Mouse (Mus musculus) inflammation-experienced regulatory T-cells, adult 6 months (primary cell): ENCODE results near the gene Nkx2-3. TPM values are rescaled to one million over a fixed set of nuclear protein-coding genes. Genes with fewer than 3 reads are reported as not detected.

Experiments used
- ATAC-seq: one replicate; pipeline ENCODE4 v1.8.0; 2017
- polyA plus RNA-seq, 3 experiments: library from polyadenylated mRNA; unstranded; fragments of 100-300 nt; shearing (Covaris generic); gene quantifications; one replicate each; pipeline ENCODE4 v1.2.1; 2017

Nkx2-3 gene
- polyA plus RNA-seq, 3 experiments from 2014 or later: not detected

DNA sequence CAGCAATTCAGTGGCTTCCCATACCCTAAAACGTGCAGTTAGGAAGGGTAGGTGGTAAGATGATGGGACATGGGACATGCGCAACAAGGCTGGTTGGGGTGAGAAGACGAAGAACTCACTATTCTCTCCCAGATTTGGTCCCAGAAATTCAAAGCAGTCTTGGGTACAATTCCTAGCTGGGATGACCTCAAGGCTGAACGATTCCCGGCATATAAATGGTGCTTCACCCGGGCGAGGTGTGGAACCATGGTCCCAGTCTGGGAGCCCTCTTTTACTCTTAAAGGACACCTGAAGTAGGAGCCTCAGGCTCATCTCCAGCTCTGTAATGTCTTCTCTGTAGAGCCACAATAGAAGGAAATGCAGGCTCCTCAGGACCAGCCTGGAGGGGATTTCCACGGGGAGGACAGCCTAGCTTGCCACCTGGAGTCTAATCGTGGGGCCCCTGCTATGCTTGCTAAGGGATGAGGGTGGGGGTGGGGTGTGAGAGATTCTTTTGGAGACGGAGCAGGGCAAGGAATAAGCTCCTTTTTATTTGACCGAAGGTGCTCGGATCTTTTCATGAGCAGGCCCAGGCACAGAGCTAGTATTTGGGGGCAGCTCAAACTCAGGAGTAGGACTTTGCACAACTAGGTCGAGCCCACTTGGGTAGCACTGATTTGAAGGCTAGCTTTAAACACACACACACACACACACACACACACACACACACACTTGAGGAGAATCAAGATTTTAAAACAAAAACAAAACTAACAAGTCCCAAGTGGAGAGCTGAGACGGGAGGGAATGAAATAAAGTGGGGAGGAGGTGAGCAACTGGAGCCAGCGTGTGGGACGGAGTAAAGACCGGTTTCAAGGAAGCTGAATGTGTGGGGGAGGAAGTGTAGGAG is 6.2 kb upstream of the Nkx2-3 start:
- ATAC-seq: no peak

DNA sequence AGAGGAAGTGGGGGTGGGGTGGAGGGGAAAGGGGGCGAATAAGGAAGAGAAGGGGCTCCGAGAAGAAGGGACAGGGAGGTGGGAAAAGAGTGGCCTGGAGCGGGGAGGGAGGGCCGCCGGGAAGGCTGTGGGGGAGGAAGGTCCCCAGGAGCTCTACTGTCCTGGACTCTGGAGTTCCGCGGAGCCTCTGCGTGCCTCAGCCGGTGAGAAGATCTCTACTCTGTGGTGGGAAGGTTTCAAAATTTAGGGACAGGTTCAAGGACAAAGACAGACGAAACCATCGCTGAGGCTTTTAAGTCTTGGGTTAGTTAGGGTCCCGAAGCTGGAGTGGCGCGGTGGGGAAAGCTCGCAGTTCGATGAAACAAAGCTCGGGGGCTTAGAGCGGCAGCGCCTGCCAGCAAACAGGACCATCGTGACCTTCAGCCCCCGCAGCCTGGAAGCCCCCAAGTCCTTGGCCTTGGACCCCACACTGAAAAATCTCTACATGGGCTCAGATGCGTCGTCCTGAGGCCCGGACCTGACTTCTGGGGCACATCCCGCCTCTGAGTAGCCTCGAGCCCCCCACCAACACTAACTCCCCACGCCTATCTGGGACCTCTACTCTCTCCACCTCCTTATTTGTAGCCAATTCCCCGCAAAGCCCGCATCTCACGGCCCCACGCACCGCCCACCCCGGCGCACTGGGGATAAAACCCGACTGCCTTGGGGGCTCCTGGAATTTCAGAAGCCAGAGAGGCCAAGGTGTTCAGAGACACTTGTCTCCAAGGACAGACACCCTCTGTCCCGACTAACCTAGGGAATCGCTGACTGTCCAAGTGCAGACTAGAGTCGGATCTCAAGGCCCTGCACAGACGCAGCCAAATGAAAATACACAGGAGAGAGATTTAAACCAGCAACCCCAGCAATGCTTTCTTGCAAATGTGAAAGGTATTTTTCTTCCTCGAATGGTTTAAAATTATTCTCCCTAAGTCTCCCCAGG is 5.3 kb upstream of the Nkx2-3 start:
- no peak for ATAC-seq

DNA sequence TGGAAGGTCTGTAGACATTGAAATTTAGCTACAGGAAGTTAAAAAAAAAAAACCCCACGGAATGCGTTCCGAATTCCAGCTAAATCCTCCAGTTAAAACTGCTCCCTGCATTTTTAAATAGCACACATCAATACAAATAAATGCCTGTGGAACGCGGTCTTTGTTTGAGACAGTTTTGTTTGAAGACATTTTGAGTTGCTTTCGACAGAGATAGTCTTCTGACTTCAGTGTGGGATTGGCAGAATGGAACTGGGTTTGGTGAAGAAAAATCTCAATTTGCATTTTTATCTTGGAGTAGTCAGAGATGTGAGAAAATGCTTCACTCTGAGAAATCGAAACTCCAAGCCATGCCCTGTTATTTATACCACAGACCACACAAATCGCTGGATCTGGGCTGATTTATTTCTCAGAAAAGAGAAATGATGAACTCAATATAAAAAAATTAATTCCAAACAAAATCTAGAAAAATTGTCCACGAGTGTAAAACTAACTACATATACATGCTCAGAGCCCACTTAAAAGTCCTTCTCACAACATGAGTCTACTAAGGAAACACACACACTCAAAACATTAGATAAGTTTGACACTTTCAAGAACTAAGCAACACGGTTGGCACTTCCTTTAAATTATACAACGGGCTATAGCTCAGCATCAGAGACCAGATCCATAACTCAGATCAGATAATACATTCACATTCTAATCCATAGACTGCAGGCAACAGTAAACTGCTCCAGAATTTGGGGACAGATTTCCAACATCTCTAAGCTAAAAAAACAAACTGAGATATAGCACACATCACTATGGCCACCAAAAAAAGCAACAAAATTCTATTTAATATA is 4.1 kb upstream of the Nkx2-3 start:
- ATAC-seq: no peak

DNA sequence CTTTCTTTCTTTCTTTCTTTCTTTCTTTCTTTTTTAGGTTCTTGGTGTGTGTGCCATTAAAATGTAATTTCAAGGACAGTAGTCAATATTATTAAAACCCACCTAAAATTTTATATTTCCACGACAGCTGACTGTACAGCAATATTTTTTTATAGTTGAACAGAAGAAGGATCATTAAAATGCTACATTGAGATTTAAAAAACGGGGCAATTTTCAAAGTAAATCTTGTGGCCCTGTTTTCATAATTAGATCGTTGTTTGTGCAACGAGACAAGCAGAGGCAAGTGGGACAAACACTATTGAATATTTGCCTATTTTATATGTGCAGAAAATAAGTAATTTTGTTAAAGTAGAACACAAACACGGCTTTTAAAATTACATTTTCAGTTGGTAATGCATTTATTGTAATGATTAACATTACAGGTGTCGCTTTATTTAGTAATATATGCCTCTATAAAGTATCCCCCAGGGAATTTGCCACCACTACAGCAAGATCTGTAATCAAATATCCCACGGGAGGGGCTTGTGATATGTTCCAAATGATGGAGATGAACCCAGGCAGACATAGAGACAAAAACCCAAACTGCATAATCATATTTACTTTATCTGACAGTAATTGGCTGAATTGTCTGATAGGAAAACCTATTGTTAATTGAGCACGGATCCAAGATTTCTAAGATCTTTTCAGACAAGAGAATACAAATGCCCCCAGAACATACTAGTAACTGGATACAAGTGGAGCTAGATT is 3.2 kb upstream of the Nkx2-3 start:
- ATAC-seq: no peak

DNA sequence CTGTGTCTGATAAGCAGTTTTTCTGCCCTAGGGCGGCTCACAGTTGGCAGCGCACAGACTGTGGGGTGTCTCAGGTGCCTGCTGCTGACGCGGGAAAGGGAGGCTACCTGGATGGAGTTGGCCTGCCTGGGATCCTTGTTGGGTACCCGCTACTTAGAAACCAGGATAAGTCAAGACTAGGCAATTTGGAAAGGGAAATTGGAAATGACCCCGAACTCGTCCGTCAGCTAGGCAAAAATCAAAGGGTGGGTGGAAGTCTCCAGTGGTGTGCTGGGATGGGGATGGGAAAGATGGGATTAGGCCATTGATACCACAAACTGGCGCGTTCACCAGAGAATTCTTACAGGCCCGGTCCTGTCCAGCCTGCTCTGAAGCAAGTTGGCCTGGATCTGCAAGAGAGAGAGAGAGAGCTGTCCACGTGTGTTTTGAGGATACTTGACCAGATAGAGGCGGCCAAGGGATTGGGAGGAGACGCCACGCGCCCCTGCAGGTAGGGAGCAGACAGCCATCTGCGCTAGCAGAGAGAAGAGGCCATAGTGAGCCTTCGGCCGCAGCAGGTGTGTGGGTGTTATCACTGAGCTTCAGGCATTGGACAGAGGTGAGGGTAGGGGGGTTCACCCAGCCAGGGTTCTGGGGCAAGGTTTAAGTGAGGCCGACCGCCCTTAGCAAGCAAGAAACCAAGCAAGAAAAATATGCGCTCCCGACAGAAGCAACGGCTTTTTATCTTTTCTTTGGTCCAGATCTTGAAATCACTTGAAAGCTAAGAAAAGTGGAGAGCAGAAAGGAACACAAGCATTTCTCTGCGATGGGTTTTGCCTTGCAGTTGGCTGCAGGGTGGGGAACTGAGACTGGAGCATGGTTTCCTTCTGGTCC is 2.4 kb upstream of the Nkx2-3 start:
- ATAC-seq: no peak

DNA sequence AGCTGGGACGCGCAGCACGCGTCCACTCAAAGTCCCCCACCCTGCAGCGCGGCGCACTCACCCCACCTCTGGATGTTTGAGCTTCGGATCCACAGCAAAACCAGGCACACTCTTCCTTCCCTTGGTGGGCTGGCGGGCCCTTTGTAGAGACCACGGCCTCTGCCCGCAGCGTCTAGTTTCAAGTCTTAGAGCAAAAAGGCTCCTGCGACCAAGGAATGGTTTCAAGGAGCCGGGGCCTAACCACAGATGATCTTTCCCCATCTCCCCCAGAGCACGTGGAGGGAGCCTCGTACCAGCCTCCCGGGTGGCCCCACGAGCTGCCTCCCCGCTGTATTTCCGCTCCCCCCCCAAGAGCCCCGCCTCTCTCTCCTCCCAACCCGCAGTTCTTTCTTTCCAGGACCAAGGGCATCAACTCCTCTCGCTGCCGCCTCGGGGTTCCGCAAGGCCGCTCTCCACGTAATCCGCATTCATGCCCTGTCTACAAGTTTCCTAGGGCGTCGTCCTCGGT is 1.7 kb upstream of the Nkx2-3 start:
- no peak for ATAC-seq

DNA sequence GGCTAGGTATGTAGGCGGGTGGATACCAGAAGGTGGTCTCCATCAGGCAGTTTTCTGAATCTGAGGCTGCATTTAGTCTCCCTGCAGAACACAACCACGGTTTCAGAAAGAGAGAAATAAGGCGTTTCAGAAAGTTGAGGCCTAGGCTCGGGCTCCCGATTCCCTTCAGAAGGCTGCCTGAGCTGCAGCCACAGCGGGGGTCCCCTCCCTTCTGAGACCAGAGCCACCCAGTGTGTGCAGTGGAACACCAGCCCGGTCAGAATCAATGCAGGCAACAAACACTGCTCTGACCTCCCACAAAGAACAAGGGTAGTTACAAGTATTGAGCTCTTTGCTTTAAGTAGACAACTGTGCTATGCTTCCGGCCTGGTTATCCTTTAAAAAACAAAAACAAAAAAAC is 1.0 kb upstream of the Nkx2-3 start:
- no peak for ATAC-seq

DNA sequence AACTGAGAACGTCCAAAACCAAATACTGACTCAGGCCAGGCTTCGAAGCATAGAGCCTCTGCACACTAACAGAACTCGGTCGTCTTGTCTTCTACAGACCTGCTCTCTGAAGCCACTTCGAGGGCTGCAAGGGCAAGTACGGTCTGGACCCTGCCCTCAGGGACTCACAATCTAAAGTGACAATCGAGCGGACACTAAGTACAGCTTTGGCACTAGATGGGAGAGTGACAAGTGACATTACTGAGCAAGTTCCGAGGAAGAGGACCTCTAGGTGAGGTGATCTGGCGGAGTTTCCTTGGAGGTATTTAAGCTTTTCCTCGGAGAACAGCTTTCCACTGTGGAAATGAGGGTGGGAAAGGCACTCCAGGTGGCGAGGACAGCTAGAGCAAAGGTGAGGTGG is 564 bp upstream of the Nkx2-3 start:
- ATAC-seq: no peak

DNA sequence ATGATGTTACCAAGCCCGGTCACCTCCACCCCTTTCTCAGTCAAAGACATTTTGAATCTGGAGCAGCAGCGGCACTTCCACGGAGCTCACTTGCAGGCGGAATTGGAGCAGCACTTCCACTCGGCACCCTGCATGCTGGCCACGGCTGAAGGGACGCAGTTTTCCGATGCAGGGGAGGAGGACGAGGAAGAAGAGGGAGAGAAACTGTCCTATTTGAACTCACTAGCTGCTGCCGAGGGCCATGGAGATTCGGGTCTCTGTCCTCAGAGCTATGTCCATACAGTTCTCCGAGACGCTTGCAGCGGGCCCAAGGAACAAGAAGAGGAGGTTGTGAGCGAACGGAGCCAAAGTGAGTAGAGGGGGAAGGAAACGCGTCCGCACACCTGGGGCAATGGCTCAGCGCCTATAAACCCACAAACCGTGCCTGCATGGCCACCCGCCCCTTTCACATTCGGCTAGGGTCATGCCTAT is 411 bp downstream of the Nkx2-3 start:
- ATAC-seq: no peak

DNA sequence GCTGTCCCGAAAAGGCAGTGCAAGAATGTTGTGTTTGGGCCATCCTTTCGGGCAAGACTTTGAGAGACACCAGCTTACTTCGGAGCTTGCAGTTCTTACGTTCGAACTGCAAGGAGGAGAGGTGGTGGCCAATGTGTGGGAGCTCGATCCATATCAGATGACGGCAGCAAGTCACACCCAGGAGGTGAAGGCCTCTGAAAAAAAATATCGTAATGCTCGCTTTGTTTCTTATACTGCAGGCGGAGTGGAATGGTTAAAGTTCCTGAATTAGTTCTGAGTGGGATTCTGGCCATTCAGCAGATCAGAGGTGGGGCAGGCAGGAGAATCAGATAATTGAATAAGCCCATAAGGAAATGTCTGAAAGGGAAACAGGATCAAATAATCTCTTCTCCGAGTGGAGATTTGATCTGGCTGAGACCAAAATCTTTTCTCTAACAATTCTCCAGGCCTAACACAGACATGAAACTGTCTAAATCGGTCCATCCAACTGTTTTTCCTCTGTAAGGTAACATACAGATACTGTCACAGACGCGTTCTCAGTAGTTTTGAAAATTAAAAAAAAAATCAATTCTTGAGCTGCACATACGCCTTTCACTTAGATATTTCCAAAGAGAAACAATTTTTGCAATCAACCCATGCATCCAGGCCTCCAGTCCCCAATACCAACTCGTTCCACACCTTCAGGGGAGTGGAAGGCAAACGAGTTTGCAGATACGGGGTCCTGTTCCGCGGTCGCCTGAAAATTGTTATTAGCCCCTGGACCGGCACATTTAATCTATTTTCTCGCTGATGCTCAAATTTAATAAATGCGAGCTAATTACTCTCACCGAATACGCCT is 1.4 kb downstream of the Nkx2-3 start:
- ATAC-seq: no peak

DNA sequence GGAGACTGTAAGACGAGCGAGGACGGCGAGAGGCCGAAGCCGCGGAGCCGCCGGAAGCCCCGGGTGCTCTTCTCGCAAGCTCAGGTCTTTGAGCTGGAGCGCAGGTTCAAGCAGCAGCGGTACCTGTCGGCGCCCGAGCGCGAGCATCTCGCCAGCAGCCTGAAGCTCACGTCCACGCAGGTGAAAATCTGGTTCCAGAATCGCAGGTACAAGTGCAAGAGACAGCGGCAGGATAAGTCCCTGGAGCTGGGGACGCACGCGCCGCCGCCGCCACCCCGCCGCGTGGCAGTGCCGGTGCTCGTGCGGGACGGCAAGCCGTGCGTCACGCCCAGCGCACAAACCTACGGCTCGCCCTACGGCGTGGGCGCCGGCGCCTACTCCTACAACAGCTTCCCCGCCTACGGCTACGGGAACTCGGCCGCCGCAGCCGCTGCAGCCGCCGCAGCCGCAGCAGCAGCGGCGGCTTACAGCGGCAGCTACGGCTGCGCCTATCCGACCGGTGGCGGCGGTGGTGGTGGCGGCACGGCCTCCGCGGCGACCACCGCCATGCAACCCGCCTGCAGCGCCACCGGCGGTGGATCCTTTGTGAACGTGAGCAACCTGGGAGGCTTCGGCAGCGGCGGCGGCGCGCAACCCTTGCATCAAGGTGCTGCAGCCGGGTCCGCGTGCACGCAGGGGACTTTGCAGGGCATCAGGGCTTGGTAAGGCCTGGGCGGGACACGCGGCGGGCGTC is 2.4 kb downstream of the Nkx2-3 start:
- no peak for ATAC-seq

DNA sequence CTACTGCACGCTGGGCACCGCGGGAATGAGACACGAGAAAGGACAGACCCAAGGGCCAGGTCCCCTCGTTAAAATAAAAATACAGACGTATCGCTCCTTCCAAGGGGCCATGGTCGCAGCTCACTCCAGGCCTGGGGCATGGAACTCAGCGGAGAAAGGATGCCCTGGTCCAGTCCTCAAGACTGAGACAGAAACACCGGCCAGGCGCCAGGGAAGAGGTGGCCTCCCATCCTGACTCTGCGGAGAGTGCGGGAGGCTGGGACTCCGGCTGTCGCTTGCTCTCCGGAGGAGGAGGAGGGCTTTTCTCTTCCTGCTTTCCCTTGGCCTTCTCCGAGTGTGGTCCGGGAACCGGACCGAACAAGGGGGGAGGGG is 2.9 kb downstream of the Nkx2-3 start:
- no peak for ATAC-seq

DNA sequence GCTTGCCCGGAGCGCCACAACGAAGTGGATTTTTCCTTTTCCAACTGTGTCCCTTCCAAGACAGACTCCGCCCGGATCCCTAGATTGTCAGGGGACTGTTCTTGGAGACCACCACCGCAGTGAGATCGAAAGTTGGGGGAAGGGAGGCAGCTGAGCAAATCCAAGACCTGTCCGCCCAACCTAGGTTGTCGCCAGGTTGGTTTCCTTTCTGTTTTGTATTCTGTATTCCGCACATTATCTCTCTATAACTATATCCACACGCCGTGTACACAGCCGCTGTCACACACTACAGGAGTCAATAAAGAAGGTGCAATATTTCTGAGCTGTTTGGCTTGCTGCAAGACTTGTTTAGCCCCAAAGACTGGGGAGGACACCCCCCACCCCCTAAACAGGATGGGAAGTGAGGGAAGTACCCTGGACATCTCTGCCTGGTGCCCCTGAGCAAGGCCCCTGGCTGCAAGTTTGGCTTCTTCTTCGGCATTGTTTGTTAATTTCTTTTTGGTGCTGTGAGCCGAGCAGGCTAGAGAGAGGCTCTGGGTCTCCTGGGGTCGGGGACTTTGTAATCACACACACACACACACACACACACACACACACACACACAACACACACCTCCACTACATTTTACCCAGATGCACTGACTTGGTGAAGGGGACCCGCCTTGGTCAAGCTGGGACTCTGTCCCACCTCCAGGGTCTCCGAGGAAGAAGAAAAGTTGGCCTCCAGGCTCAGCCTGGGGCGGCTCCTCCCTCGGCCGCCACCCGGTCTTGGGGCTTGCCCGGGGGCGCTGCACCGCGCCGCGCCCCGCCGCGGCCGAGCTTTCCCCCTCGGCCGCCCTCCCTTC is 3.7 kb downstream of the Nkx2-3 start:
- ATAC-seq: no peak

DNA sequence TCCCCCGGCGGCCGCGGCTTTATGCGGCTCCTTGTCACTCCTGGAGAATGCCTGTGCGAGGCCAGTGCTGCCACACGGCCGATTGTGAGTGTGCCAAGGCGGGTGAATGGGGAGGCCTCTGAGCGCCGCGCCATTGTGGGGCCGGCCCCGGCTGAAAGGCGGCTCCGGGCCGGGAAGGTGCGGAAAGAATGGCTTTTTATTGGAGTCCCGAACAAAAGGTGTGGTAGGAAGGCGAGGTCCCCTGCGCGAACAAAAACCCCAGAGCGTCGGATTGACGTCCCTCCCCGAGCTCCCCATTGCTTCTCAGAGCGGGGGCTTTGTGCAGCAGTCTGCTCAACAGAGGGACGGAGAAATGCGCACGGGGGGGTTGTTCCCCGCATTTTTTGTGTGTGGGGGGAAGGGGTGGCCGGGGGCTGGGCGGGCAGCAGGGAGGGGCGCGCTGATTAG is 4.3 kb downstream of the Nkx2-3 start:
- ATAC-seq: no peak

DNA sequence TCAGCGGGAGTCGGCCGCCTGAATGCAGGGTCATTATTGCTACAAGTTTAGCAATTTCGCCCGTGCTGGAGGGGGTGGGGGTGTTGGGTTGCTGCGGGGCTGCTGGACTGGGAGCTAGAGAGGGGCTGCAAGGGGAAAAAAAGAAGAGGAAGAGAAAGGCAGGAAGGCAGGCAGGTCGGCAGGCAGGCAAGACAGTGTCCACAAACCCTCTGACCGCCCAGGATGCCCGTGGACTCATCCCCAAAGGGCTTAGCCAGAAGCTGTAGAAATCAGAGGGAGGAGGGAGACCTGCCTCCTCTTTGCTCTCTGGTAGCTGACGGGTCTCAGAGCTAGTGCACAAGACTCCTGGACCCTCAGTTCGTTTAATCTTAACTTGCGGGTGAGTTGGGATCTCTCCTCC is 4.8 kb downstream of the Nkx2-3 start:
- ATAC-seq: no peak

DNA sequence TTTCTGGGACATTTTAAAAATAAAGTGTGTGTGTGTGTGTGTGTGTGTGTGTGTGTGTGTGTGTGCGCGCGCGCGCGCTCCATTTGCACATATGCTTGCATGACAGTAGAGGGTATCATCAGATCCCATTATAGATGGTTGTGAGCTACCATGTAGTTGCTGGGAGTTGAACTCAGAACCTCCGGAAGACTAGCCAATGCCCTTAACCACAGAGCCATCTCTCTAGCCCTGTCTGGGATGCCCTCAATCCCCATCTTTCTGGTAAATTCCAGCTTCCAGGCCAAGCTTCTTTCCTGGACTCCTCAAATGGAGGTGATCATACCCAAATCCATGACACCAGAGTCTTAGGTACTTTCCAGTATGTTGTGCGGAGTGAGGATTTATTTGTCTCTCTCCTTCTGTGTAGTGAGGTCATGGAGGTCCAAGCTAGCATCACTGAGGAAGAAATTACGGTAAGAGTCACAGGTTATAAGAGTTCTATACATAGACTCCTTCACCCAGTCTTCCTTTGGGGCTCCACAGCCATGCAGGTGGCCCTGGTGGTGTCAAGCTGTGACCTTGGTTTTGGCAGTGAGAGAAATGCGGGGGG is 5.7 kb downstream of the Nkx2-3 start:
- no peak for ATAC-seq

DNA sequence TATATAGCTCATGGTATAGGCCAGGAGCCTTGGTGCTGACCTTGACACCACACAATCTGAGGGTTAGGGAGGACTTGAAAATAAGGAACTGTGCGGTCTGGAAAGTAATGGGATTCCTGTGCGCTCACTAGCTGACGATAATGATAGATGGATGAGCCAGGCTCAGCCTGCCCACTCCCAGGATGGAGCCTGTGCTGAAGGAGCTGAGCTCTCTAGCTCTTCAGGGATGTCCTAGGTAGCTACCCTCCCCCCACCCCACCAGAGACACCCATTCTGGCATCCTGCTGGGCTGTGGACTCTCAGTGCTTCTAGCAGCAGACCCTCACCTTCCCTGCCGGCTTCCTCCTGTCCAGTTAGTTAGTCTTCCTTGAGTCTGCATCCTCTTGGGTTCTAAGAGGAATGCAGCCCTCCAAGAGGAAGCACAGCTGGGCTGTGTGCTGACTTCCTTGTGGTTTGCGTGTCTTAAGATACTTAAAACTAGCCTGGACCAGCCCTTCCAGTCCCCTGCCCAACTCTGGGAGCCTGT is 6.4 kb downstream of the Nkx2-3 start:
- ATAC-seq: no peak
